Mouse (Mus musculus): ENCODE measurements around the gene Ccdc8.

- no peak for TF ChIP-seq CEBPB (IDR thresholded peaks at IDR 0.05; ENCODE audit: insufficient read depth, poor library complexity, severe bottlenecking)
- TF ChIP-seq POLR2A (IDR thresholded peaks at IDR 0.05; ENCODE audit: insufficient read length, low read depth), result no peak
- no peak for TF ChIP-seq MYOG (IDR thresholded peaks at IDR 0.05; ENCODE audit: control insufficient read depth in 1 of 3, insufficient read depth in 1 of 3, insufficient read length in 2 of 3, low read depth in 2 of 3)
- TF ChIP-seq POLR2AphosphoS2 (IDR thresholded peaks at IDR 0.05; ENCODE audit: insufficient read length, low read depth), result no peak
- TF ChIP-seq TCF12 (IDR thresholded peaks at IDR 0.05; ENCODE audit: insufficient read depth, poor library complexity, severe bottlenecking), result no peak
- no peak for TF ChIP-seq USF1 (IDR thresholded peaks at IDR 0.05; ENCODE audit: low read depth)
Measured at GRCm38 (mm10) chr7:17045743-17046142, 53.2 kb downstream of the Ccdc8 start.

All from myocyte (in vitro differentiated cells).